Mouse (Mus musculus): ENCODE results near the gene Mcrip1.
"Not testable (repeated sequence)": the region's sequence is repeated elsewhere in the genome, so short reads cannot be mapped to it uniquely, and the experiment has no call there.

Gene Mcrip1

DNA sequence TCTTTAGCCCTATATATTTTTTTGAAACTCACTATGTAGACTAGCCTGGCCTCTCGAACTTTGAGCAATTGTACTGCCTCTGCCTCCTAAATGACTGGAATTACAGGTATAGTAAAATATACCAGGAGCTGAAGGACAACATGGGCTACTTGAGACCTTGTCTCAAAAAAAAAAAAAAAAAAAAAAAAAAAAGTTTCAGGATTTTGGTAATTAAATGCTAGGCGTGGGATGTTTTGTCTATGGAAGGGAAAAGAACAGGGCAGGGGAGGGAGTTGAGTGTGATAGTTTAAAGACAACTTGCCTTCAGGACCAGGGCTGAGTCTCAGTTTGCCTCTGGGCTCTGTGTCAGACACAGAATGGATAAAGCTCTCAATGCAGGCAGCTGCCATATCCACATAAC lies 25.5 kb upstream of the Mcrip1 start:
- in situ Hi-C loops (cut with MboI, MseI) = no loop called here

GRCm38 (mm10) chr11:120574278-120574600 lies 24.7 kb upstream of the Mcrip1 start:
- in situ Hi-C loops (cut with MboI, MseI) = no loop called here

DNA sequence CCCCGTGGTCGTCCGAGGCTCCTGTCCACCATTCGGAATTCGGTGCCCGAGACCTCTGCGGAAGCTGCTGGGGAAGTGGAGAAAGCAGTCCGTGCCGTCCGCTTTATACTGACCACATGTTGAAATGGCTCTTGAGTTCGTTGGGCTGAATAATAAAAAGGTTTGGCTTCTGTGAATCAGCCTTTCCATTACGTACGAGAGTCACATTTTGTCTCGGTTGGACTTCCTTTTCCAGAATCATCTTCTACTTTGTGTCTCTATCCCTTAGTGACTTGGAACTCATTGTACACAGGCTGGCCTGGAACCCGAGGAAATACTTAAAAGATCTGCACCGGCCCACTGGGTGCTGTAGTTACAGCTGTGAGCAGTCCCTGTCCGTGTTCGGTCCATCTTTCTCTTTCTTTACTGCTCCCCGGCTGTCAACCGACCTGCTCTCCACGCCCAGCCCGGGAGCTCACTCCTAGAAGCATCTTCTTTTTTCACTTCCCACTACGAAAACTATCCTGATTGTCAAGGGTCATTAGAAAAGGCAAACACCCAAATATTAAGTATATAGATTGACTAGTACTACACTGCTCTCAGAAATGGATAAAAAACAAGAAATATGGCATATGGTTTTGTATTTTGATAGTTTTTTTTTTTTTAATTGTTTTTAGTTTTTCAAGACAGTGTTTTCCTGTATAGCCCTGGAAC lies 24.2 kb upstream of the Mcrip1 start:
- in situ Hi-C loops (cut with MboI, MseI) = no loop called here

DNA sequence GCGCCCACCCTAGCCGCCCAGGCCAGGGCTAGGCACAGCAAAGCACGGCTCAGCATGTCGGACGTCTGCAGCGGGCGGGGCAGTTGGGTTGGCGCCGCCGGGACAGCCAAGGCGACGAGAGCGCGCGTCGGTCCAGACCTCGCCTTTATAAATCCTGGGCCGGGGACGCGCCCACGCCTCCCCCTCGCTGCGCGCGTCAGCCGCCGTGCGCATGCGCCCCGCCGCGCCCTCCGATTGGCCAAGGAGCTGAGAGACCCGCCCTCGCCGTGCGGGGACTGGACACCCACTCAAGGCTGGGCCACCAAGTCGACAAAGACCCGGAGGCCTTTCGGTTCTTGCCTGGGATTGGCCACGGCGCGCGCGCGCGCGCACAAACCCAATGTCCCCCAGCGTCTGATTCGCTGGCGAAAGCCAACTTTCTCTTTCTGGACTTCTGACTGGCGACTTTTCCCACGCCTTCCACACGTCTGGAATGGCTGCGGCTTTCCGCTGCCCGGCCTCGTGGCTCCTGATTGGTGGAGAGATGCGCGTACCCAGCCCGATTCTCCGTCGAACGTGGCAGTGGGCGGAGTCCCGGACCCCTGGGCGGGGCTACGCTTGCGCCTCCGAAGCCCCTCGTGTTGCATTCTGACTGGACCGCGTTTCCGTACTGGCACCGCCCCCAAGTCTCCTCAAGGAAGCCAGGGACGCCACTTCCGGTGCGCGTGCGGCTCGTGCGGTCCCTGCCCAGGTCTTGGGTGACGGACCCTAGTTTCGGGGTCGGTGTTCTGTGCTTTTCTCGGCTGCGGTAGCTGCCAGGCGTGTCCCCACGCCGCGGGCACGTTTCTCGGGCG lies 23.4 kb upstream of the Mcrip1 start, which contains the start of gene P4hb:
Gene P4hb (minus strand): TSS at position 502 of the 833 bp plus-strand sequence.
- in situ Hi-C loops (cut with MboI, MseI) = no loop called here

GRCm38 (mm10) chr11:120572417-120572751 lies 22.9 kb upstream of the Mcrip1 start:
- in situ Hi-C loops (cut with MboI, MseI) = no loop called here

DNA sequence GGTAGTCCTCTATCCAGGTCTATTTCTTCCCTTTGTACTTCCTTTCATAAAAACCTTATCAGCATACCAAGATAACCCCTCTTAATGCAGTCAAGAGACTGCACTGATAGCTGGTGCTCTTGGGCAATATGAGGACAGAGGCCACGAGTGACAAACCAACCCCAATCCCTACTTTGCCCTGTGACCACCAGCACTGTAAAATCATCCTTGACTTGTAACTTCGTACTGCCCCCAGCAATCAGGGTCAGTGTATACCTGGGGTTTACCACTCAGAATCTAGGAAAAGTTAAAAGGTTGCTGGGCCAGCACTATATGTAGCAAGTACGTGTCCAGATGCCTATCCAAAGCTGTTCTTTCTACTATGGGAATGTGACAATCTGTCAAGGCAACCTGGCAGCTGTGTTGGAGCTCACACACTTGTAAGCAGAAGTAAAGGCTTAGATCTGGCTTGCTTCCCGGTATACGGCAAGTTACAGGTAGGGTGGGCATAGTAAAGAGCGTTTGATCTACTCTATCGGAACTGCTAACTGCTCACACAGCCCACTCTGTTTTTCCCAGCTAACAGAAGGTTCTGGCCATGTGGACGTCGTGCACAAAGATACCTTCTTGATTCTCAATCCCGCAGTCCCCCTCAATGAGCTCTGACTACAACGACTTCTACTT lies 22.4 kb upstream of the Mcrip1 start:
- in situ Hi-C loops (cut with MboI, MseI) = no loop called here

GRCm38 (mm10) chr11:120571122-120571521 lies 21.6 kb upstream of the Mcrip1 start:
- in situ Hi-C loops (cut with MboI, MseI) = no loop called here

DNA sequence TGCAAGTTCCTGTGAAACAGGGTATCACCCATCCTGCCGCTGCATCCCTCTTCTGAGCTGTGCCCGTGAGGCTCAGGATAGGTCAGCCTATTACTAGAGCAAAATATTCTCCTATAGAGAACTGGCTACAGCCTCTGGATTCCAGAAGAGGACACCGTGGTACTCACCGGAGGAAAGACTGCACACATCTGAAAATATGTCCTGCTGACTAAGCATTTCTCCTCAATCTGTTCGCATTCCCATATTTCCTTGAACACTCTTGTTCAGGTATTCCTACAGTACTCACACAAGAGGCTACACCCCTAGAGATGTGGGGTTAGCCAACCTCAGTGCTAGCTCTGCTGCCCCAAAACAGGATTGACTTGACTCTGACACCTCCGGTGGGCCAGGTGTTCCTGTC lies 18.8 kb upstream of the Mcrip1 start:
- in situ Hi-C loops (cut with MboI, MseI) = no loop called here

DNA sequence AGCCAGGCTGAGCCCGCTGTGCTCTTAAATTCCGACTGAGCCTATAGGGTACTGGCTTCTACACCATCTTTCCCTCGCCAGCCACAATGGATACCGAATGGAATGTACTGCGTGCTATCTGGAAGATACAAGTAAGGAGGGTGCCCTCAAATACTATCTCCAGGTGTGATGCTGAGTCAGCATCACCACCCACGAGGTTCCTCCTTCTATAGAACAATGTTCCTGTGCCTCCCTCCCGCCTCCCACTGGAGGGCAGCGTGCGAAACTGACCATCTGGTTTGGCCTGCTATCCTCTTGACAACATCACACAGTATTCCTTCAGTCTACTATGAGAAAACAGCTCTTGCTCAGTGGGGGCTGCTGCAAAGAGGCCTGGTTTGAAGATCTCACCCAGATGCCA lies 15.6 kb upstream of the Mcrip1 start:
- in situ Hi-C loops (cut with MboI, MseI) = no loop called here

GRCm38 (mm10) chr11:120562949-120563348 lies 13.4 kb upstream of the Mcrip1 start:
- in situ Hi-C loops (cut with MboI, MseI) = loop anchor here (5.0 kb wide), 1 partner anchor 51 kb away; no protein-coding TSS in a partner anchor

DNA sequence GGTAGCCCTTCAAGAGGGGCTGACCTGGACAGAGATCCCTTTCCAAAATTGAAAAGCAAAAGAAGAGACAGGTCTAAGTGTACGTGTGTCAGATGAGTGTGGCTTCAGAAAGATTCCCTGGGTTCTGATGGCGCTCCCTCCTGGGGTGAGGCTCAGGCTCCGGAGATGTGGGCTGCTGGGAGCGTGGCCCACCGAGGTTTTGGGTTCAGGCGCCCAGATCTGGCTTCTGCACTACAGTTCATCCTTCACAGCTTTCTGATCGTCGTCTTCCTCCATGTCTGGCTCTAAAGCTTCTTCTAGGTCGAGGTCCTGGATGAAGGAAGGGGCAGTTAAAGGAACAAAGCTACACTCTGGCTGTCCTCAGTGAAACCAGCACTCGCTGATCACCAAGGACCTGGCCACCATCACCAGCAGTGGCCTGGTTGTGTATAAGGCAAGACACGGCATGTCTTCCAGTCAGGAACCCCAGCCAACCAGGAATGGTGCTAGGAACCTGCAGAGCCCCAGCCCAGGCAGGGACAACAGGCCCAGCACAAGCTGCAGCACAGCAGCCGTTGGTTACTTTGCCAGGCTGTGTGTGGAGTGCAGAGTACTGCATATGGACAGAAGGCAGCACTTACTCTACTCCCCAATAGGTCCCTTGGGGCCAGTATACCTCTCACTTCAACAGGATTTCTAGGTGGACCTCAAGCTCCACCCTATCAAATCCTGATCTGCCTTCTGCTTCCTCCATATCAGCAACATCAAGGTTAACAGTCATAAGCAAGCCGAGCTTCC lies 11.6 kb upstream of the Mcrip1 start:
- in situ Hi-C loops (cut with MboI, MseI) = loop anchor here (5.0 kb wide), 1 partner anchor 49 kb away; no protein-coding TSS in a partner anchor

- in situ Hi-C loops (cut with MboI, MseI) = not testable (repeated sequence)
Measured at GRCm38 (mm10) chr11:120558843-120559242, 9.3 kb upstream of the Mcrip1 start.

GRCm38 (mm10) chr11:120555260-120555659 lies 5.7 kb upstream of the Mcrip1 start:
- in situ Hi-C loops (cut with MboI, MseI) = no loop called here

- in situ Hi-C loops (cut with MboI, MseI) = no loop called here
Measured at GRCm38 (mm10) chr11:120554834-120555233, 5.3 kb upstream of the Mcrip1 start.

GRCm38 (mm10) chr11:120552736-120553135 lies 3.2 kb upstream of the Mcrip1 start:
- in situ Hi-C loops (cut with MboI, MseI) = no loop called here

GRCm38 (mm10) chr11:120550810-120551440 lies 1.4 kb upstream of the Mcrip1 start, which contains the start of gene Ppp1r27:
Gene Ppp1r27 (minus strand): TSS chr11:120551132.
- in situ Hi-C loops (cut with MboI, MseI) = no loop called here

GRCm38 (mm10) chr11:120549986-120550809 lies 671 bp upstream of the Mcrip1 start:
- in situ Hi-C loops (cut with MboI, MseI) = no loop called here

- in situ Hi-C loops (cut with MboI, MseI) = no loop called here
Measured at GRCm38 (mm10) chr11:120548786-120549167, 750 bp downstream of the Mcrip1 start.

DNA sequence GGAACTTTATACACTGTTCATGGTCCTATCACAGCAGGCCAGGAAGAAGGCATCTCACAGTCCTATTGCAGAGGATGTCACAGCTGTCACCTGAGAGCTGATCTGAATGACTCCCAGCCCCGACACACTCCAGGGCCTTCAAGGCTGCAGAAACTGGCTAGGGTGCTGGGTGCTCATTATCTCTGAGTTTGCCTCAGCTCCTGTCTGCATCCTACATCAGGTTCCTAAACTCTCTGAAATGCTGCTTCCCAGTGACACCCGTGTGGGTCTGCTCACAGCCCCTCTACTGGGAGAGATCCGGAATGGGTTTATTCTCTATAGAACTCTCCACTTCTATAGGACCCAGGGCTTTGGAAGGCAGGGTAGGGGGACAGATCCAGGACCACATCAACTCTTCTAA lies 1.3 kb downstream of the Mcrip1 start:
- in situ Hi-C loops (cut with MboI, MseI) = no loop called here

- in situ Hi-C loops (cut with MboI, MseI) = no loop called here
Measured at GRCm38 (mm10) chr11:120547469-120547868, 2.1 kb downstream of the Mcrip1 start.
